Mouse (Mus musculus): ENCODE results near the gene Ccn1. TPM values are rescaled to one million over a fixed set of nuclear protein-coding genes. Genes with fewer than 3 reads are reported as not detected.
A peak's percentile ranks its signal among the peaks of the same experiment; 100 is the strongest.

Gene Ccn1
- total and polyA plus RNA-seq, 2 experiments from 2014 or later: 8.9 to 11.7 TPM

DNA sequence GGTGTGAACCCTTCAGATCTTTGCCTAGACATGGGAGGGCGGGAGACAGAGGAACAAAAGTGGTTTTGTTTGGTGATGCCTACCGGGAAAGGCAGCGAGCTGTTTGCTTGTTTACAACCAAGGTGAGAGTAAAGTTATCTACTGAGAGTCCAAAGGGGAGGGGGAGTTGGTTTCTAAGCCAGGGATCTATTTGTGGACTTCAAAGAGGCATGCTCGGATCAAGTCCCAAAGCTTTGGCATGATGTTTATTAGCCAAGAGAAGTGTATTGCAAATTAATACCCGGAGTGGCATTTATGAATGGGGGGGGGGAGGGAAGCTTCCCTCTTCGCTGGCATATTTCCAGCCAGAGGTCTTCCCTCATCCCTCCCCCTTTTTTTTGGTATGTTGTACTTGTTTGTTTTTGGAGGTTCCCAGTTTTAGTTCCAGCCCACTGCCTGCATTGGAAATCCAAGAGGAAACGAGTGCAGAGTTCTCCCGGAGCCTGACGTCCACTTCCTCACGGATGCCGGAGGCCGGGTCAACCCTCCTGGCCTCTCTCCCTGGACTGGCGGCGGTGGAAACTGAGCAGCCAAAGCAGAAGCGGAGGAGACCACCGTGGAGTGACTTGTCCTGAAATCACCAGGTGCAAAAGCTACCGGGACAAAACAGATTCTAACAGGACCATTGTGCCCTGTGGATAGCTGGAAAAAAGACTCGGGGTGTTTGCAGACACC lies 674 bp upstream of the Ccn1 start:
- H3K9ac ChIP-seq: no peak overlapping the region
- under 1% methylated on average over 18 of the region's 18 CpGs for WGBS
- H3K9me3 ChIP-seq (ENCODE audit: low read length): no peaks in the 10 kb centered on the region
- peaks cover 21% of the 10 kb centered on the region for H3K27me3 ChIP-seq (ENCODE audit: insufficient read depth, low read length)
- no peak for TF ChIP-seq CTCF (IDR thresholded peaks at IDR 0.05; ENCODE audit: low read depth)
- peak overlapping the region; percentile 82 for H3K4me2 ChIP-seq (ENCODE audit: low read depth)
- H3K36me3 ChIP-seq (ENCODE audit: insufficient read depth): no peaks in the 10 kb centered on the region
- no peak for ATAC-seq
- peak overlapping the region; percentile 54 for H3K4me3 ChIP-seq (ENCODE audit: low read depth, low read length)
- H3K4me1 ChIP-seq (ENCODE audit: insufficient read depth): peaks cover 17% of the 10 kb centered on the region
- peak; percentile 30 for DNase-seq
- no peak overlapping the region for H3K27ac ChIP-seq (ENCODE audit: low read depth, low read length)

DNA sequence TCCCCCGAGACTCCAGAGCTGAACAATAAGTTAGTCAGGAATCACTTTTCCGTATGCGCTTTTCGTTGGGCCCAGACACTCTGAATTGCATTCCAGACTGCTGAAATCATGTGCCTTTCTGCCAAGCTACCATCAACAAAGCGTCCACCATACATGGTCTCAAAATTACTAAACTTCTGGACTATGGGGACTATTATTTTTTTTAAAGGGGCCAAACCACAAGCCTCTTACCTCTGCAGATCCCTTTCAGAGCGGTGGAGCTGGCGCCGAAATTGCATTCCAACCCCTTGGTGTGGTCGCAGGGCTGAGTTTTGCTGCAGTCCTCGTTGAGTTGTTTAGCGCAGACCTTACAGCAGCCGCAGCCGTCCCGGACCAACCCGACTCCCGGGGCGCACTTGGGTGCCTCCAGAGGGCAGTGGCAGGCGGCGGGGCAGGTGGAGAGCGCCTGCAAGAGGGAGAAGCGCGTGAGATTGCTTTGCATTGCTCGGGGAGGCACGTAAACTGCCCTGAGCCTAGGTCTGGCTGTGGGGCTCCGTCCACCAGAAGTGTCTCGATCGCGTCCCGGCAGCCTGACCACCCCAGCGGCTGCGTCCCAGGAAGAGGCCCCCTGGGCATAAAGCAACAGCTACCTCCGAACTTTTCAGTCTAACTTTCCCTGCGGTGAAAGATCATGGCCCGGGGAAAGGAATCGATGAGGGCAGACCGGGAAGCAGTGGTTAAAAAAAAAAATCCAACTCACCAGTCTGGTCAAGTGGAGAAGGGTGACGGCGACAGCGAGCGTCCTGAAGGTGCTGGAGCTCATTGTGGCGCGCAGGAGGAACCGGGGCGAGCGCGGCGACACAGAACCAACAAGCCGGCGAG lies 560 bp downstream of the Ccn1 start:
- no peak overlapping the region; the same call in 1 of the 2 replicates for H3K27ac ChIP-seq (ENCODE audit: low read depth, low read length)
- peak overlapping the region; percentile 56 for H3K9ac ChIP-seq
- peak overlapping the region; percentile 54 for H3K4me3 ChIP-seq (ENCODE audit: low read depth, low read length)
- H3K9me3 ChIP-seq (ENCODE audit: low read length): no peaks in the 10 kb centered on the region
- H3K4me2 ChIP-seq (ENCODE audit: low read depth): peak overlapping the region; percentile 82
- peak; percentile 40; the same call in 1 of the 2 replicates for TF ChIP-seq CTCF (IDR thresholded peaks at IDR 0.05; ENCODE audit: low read depth)
- ATAC-seq (no peak), DNase-seq (peak; percentile 39)
- peaks cover 21% of the 10 kb centered on the region for H3K27me3 ChIP-seq (ENCODE audit: insufficient read depth, low read length)
- H3K36me3 ChIP-seq (ENCODE audit: insufficient read depth): no peaks in the 10 kb centered on the region
- 3% methylated on average over 49 of the region's 49 CpGs for WGBS
- H3K4me1 ChIP-seq (ENCODE audit: insufficient read depth): peaks cover 17% of the 10 kb centered on the region

DNA sequence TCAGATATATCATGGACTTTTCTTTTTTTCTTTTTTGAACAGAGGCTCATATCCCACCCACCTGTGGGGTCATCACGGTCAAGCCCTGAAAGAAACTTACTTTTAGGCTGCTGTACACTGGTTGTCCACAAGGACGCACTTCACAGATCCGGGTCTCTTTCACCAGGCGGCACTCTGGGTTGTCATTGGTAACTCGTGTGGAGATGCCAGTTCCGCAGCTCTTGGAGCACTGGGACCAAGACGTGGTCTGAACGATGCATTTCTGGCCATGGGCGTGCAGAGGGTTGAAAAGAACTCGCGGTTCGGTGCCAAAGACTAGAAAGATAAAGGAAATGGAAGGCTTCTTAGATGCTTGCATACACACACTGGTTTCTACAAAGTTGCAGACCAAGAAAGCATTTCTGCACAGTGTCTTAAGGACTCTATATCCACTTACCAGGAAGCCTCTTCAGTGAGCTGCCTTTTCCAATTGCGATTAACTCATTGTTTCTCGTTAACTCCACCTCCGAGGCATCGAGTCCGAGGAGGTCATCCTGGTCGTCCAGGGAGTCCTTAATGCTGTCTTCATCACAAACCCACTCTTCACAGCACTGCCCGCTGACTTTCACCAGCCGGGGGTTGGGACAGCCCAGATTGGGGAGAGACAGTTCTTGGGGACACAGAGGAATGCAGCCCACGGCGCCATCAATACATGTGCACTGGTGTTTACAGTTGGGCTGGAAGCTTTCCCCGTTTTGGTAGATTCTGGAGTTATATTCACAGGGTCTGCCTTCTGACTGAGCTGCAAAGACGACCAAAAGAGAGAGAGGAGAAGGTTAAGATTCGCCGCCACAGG lies 1.5 kb downstream of the Ccn1 start:
- Histone ChIP-seq H3K27ac (ENCODE audit: low read depth, low read length) (no peak overlapping the region), H3K27me3 (ENCODE audit: insufficient read depth, low read length) (peaks cover 21% of the 10 kb centered on the region), H3K9ac (no peak overlapping the region), H3K4me1 (ENCODE audit: insufficient read depth) (peaks cover 17% of the 10 kb centered on the region), H3K36me3 (ENCODE audit: insufficient read depth) (no peaks in the 10 kb centered on the region), H3K4me3 (ENCODE audit: low read depth, low read length) (peak overlapping the region; percentile 54), H3K4me2 (ENCODE audit: low read depth) (peak overlapping the region; percentile 82), H3K9me3 (ENCODE audit: low read length) (no peaks in the 10 kb centered on the region)
- WGBS: 8% methylated on average over 26 of the region's 26 CpGs
- peak; percentile 61 for TF ChIP-seq CTCF (IDR thresholded peaks at IDR 0.05; ENCODE audit: low read depth)
- ATAC-seq: peak; percentile 62
- peak; percentile 73 for DNase-seq

DNA sequence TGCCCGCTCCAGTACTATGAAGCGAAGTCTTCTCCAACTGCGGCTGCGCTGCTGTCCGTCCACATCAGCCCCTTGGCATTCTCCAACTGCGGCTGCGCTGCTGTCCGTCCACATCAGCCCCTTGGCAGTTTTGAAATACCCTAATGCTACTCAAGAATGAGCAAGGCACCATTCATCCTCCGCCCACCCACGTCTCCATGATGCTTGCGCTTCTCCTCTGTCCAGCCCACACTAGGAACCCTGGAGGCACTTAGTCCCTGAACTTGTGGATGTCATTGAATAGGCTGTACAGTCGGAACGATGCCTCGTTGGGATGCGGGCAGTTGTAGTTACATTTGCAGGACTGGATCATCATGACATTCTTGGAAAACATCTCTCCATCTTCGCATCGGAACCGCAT lies 2.4 kb downstream of the Ccn1 start:
- no peak for DNase-seq
- Histone ChIP-seq H3K9ac (no peak overlapping the region), H3K27ac (ENCODE audit: low read depth, low read length) (no peak overlapping the region), H3K36me3 (ENCODE audit: insufficient read depth) (no peaks in the 10 kb centered on the region), H3K4me1 (ENCODE audit: insufficient read depth) (peaks cover 15% of the 10 kb centered on the region), H3K27me3 (ENCODE audit: insufficient read depth, low read length) (peaks cover 18% of the 10 kb centered on the region), H3K9me3 (ENCODE audit: low read length) (no peaks in the 10 kb centered on the region), H3K4me2 (ENCODE audit: low read depth) (peak overlapping the region; percentile 19; the same call in 1 of the 2 replicates), H3K4me3 (ENCODE audit: low read depth, low read length) (no peak overlapping the region)
- TF ChIP-seq CTCF (IDR thresholded peaks at IDR 0.05; ENCODE audit: low read depth): no peak
- WGBS: 64% methylated on average over 18 of the region's 18 CpGs
- no peak for ATAC-seq

DNA sequence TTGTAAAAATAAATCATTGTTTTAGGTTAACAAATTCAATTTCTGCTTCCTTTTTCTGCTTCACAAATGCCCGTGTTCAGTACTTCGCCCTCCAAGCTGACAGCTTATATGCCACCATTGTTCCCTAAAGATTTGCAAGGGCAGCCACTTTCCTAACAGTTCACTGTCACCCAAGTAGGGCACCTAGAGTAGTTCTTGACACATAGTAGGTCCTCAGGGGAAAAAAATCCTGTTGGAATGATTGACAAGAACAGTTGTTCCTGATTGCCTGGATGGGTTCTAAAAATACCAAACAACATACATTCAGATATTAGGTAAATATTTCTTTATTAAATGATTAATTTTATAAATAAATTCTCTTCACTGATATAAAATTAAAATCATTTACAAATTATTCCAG lies 3.1 kb downstream of the Ccn1 start:
- Histone ChIP-seq H3K36me3 (ENCODE audit: insufficient read depth) (no peaks in the 10 kb centered on the region), H3K27ac (ENCODE audit: low read depth, low read length) (no peak overlapping the region), H3K4me3 (ENCODE audit: low read depth, low read length) (no peak overlapping the region), H3K4me1 (ENCODE audit: insufficient read depth) (peaks cover 9% of the 10 kb centered on the region; the same call in 1 of the 2 replicates), H3K9me3 (ENCODE audit: low read length) (no peaks in the 10 kb centered on the region), H3K4me2 (ENCODE audit: low read depth) (no peak overlapping the region), H3K27me3 (ENCODE audit: insufficient read depth, low read length) (peaks cover 18% of the 10 kb centered on the region), H3K9ac (no peak overlapping the region)
- WGBS: 47% methylated on average over 2 of the region's 2 CpGs
- DNase-seq (no peak), ATAC-seq (no peak)
- TF ChIP-seq CTCF (IDR thresholded peaks at IDR 0.05; ENCODE audit: low read depth): no peak

DNA sequence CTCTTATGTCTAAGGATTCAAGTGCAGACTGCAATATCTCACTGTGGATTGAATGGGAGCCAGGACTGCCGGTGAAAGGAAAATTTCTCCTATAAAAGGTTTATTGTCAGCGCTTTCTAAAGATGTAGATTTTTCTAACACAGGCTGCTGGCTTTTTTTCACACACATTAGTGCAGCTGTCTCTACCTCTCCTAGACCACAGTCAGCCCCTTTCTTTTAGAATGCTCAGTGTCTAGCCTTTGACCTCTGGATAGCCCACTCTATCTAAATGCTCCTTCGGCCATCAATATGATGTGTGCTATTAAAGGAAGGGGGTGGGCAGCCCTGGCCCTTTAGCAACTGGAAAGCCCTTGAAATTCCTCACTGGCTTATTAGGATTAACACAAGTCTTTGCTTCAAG lies 3.8 kb downstream of the Ccn1 start:
- H3K4me2 ChIP-seq (ENCODE audit: low read depth): no peak overlapping the region
- TF ChIP-seq CTCF (IDR thresholded peaks at IDR 0.05; ENCODE audit: low read depth): no peak
- 0 out of 2 replicates have a peak, but pooled peaks cover 4% of the 10 kb centered on the region for H3K4me1 ChIP-seq (ENCODE audit: insufficient read depth)
- H3K27ac ChIP-seq (ENCODE audit: low read depth, low read length): no peak overlapping the region
- no peak overlapping the region for H3K4me3 ChIP-seq (ENCODE audit: low read depth, low read length)
- H3K9me3 ChIP-seq (ENCODE audit: low read length): no peaks in the 10 kb centered on the region
- WGBS: 9% methylated on average over 3 of the region's 3 CpGs
- DNase-seq (no peak), ATAC-seq (no peak; the same call in 1 of the 2 replicates)
- H3K9ac ChIP-seq: no peak overlapping the region
- no peaks in the 10 kb centered on the region for H3K36me3 ChIP-seq (ENCODE audit: insufficient read depth)
- peaks cover 14% of the 10 kb centered on the region for H3K27me3 ChIP-seq (ENCODE audit: insufficient read depth, low read length)
